15 mouse cellular contexts compared by ENCODE assay signal in the genomic region with DNA sequence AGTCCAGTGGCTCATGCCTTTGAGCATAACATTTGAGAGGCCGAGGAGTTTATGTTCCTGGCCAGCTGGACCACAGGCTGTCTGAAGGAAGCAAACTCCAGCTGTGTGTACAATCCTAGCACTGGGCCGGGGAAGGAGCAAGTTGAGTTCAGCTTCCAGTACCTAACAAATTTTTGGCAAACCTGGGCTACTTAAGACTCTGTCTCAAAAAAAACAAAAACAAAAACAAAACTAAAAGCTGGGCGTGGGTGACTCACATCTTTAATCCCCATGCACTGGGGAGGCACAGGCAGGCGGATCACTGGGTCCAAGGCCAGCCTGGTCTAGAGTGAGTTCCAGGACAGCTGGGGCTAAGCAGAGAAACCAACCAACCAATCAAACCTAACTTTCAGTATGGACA. TPM values are rescaled to one million over a fixed set of nuclear protein-coding genes. Genes with fewer than 3 reads are reported as not detected.
DNase-seq lines count a peak whose midpoint lies in the region; ATAC-seq and TF ChIP-seq lines count a peak whose summit lies in the region.
"Had no signal": no experiment of that assay in that cellular context is flagged by ENCODE, and none has a peak within 500 bp of the region (broad histone marks: within the 10 kb centered on the region; RNA-seq: fewer than 3 reads in every experiment).

No protein-coding gene starts in this region.

- H3K4me3 ChIP-seq in embryonic facial prominence, embryonic 13.5 days: no peak overlapping the region
- no peak overlapping the region for H3K4me3 ChIP-seq in embryonic facial prominence, embryonic 10.5 days
- H3K4me3 ChIP-seq in kidney, embryonic 15.5 days (replicated peaks): no peak overlapping the region
- no peak overlapping the region for H3K4me3 ChIP-seq in heart, postnatal 0 days (ENCODE audit: low read depth, low read length)
- H3K4me3 ChIP-seq: erythroblast, embryonic 14.5 days; liver, embryonic 15.5 days; midbrain, embryonic 15.5 days had no signal

- H3K27me3 ChIP-seq in embryonic facial prominence, embryonic 13.5 days: no peaks in the 10 kb centered on the region
- no peaks in the 10 kb centered on the region for H3K27me3 ChIP-seq in embryonic facial prominence, embryonic 10.5 days (replicated peaks; ENCODE audit: low read depth, poor library complexity, severe bottlenecking)
- no peaks in the 10 kb centered on the region for H3K27me3 ChIP-seq in kidney, embryonic 15.5 days
- no peaks in the 10 kb centered on the region for H3K27me3 ChIP-seq in heart, postnatal 0 days (ENCODE audit: control insufficient read depth, insufficient read depth, low read length)
- H3K27me3 ChIP-seq: liver, embryonic 15.5 days; midbrain, embryonic 15.5 days had no signal

- no peak for TF ChIP-seq EP300 in heart, postnatal 0 days (IDR thresholded peaks at IDR 0.05; ENCODE audit: low read depth)

- TF ChIP-seq CTCF in heart, postnatal 0 days (IDR thresholded peaks at IDR 0.05; ENCODE audit: low read depth): no peak

- no peaks in the 10 kb centered on the region for H3K36me3 ChIP-seq in embryonic facial prominence, embryonic 13.5 days
- H3K36me3 ChIP-seq in embryonic facial prominence, embryonic 10.5 days (replicated peaks): no peaks in the 10 kb centered on the region
- H3K36me3 ChIP-seq in kidney, embryonic 15.5 days: no peaks in the 10 kb centered on the region
- H3K36me3 ChIP-seq in heart, postnatal 0 days (replicated peaks; ENCODE audit: control insufficient read depth, insufficient read depth, low read length): no peaks in the 10 kb centered on the region
- H3K36me3 ChIP-seq: liver, embryonic 15.5 days; midbrain, embryonic 15.5 days had no signal

- peak overlapping the region; percentile 78 for H3K27ac ChIP-seq in embryonic facial prominence, embryonic 13.5 days
- no peak overlapping the region for H3K27ac ChIP-seq in embryonic facial prominence, embryonic 10.5 days (replicated peaks)
- H3K27ac ChIP-seq in kidney, embryonic 15.5 days: peak overlapping the region; percentile 92
- peak overlapping the region; percentile 52 for H3K27ac ChIP-seq in heart, postnatal 0 days (ENCODE audit: low read depth)
- H3K27ac ChIP-seq: liver, embryonic 15.5 days; midbrain, embryonic 15.5 days had no signal

- 75% methylated on average over 4 of the region's 4 CpGs for WGBS in embryonic facial prominence, embryonic 13.5 days
- 80% methylated on average over 4 of the region's 4 CpGs for WGBS in embryonic facial prominence, embryonic 10.5 days
- WGBS in kidney, embryonic 15.5 days: 55% methylated on average over 4 of the region's 4 CpGs
- 74% methylated on average over 4 of the region's 4 CpGs for WGBS in heart, postnatal 0 days

- H3K4me1 ChIP-seq in embryonic facial prominence, embryonic 13.5 days: peaks cover 63% of the 10 kb centered on the region
- peaks cover 73% of the 10 kb centered on the region for H3K4me1 ChIP-seq in embryonic facial prominence, embryonic 10.5 days
- peaks cover 87% of the 10 kb centered on the region for H3K4me1 ChIP-seq in kidney, embryonic 15.5 days
- peaks cover 38% of the 10 kb centered on the region for H3K4me1 ChIP-seq in heart, postnatal 0 days (ENCODE audit: control insufficient read depth, insufficient read depth)
- H3K4me1 ChIP-seq: midbrain, embryonic 15.5 days had no signal

- H3K9me3 ChIP-seq in embryonic facial prominence, embryonic 13.5 days: no peaks in the 10 kb centered on the region
- no peaks in the 10 kb centered on the region for H3K9me3 ChIP-seq in embryonic facial prominence, embryonic 10.5 days
- H3K9me3 ChIP-seq in kidney, embryonic 15.5 days (replicated peaks): no peaks in the 10 kb centered on the region
- H3K9me3 ChIP-seq in heart, postnatal 0 days (replicated peaks; ENCODE audit: control insufficient read depth, low read length): no peaks in the 10 kb centered on the region
- H3K9me3 ChIP-seq: liver, embryonic 15.5 days; midbrain, embryonic 15.5 days had no signal

- ATAC-seq in embryonic facial prominence, embryonic 13.5 days (ENCODE audit: insufficient number of reproducible peaks, insufficient read depth, low FRiP score, low TSS enrichment, low read depth): no peak
- ATAC-seq in kidney, embryonic 15.5 days (replicated peaks; ENCODE audit: low FRiP score): no peak
- ATAC-seq in heart, postnatal 0 days (ENCODE audit: insufficient read depth, low read depth): no peak
- ATAC-seq: midbrain, embryonic 15.5 days had no signal

- no peak overlapping the region; the same call in 1 of the 2 replicates for H3K9ac ChIP-seq in embryonic facial prominence, embryonic 13.5 days
- H3K9ac ChIP-seq in kidney, embryonic 15.5 days: no peak overlapping the region
- H3K9ac ChIP-seq in heart, postnatal 0 days (replicated peaks; ENCODE audit: low read depth, low read length): no peak overlapping the region
- H3K9ac ChIP-seq: liver, embryonic 15.5 days; midbrain, embryonic 15.5 days had no signal

- peak overlapping the region; percentile 41; the same call in 1 of the 2 replicates for H3K4me2 ChIP-seq in embryonic facial prominence, embryonic 13.5 days
- 0 out of 2 replicates have a peak overlapping the region, but pooled peaks have one; percentile 22 for H3K4me2 ChIP-seq in kidney, embryonic 15.5 days
- no peak overlapping the region for H3K4me2 ChIP-seq in heart, postnatal 0 days (ENCODE audit: low read depth, low read length)
- H3K4me2 ChIP-seq: liver, embryonic 15.5 days; midbrain, embryonic 15.5 days had no signal

- DNase-seq in embryonic facial prominence, embryonic 10.5 days (ENCODE audit: low spot score): no peak
- no peak for DNase-seq in kidney, adult 8-10 months
- peak; percentile 41 for DNase-seq in 3T3-L1 (ENCODE audit: low read depth, low spot score)
- no peak for DNase-seq in heart, postnatal 0 days (ENCODE audit: low spot score)
- no peak for DNase-seq in yolk sac, embryonic 10.5 days (ENCODE audit: low spot score)
- no peak for DNase-seq in thymus, postnatal 14 days
- DNase-seq: cerebellum, postnatal 14 days; gastrocnemius, postnatal 36 days; kidney, adult 11 months; thymus, postnatal 36 days had no signal

RNA-seq across cellular contexts. Expression of gene Sema4c, which starts 10.6 kb away (rescaled TPM):
- polyA plus RNA-seq in embryonic facial prominence, embryonic 13.5 days (2015; fragmentation: Nextera tagmentation; extraction: Ambion mirVana): 22.5 and 24.2 TPM in 2 replicates
- 24.9 and 25.9 TPM in 2 replicates for polyA plus RNA-seq in embryonic facial prominence, embryonic 10.5 days (2016; fragmentation: Nextera tagmentation; extraction: Ambion mirVana)
- polyA plus RNA-seq in kidney, embryonic 15.5 days (2015; fragmentation: Nextera tagmentation; extraction: Ambion mirVana): 19.3 and 23.3 TPM in 2 replicates
- total RNA-seq in heart, postnatal 0 days (2014; rRNA removed; ENCODE audit: low replicate concordance): 11.9 and 13.2 TPM in 2 replicates
- 5.7 and 6.1 TPM in 2 replicates for polyA plus RNA-seq in heart, postnatal 0 days (2015; fragmentation: Nextera tagmentation; extraction: Ambion mirVana)

RNA-seq across cellular contexts. Expression of gene Ankrd39, which starts 21.5 kb away (rescaled TPM):
- 27.3 and 28.6 TPM in 2 replicates for polyA plus RNA-seq in embryonic facial prominence, embryonic 13.5 days (2015; fragmentation: Nextera tagmentation; extraction: Ambion mirVana)
- 18.9 and 20.3 TPM in 2 replicates for polyA plus RNA-seq in embryonic facial prominence, embryonic 10.5 days (2016; fragmentation: Nextera tagmentation; extraction: Ambion mirVana)
- polyA plus RNA-seq in kidney, embryonic 15.5 days (2015; fragmentation: Nextera tagmentation; extraction: Ambion mirVana): 26.2 and 26.3 TPM in 2 replicates
- total RNA-seq in heart, postnatal 0 days (2014; rRNA removed; ENCODE audit: low replicate concordance): 32.7 and 34.9 TPM in 2 replicates
- polyA plus RNA-seq in heart, postnatal 0 days (2015; fragmentation: Nextera tagmentation; extraction: Ambion mirVana): 26.6 and 29.0 TPM in 2 replicates

RNA-seq across cellular contexts. Expression of gene Gm42417, which starts 29.5 kb away (rescaled TPM):
- polyA plus RNA-seq in embryonic facial prominence, embryonic 13.5 days (2015; fragmentation: Nextera tagmentation; extraction: Ambion mirVana): not detected in 2 replicates
- polyA plus RNA-seq in embryonic facial prominence, embryonic 10.5 days (2016; fragmentation: Nextera tagmentation; extraction: Ambion mirVana): 0.54 TPM in 1 of 2 replicates, not detected in the other
- polyA plus RNA-seq in kidney, embryonic 15.5 days (2015; fragmentation: Nextera tagmentation; extraction: Ambion mirVana): 0.32 and 0.75 TPM in 2 replicates
- total RNA-seq in heart, postnatal 0 days (2014; rRNA removed; ENCODE audit: low replicate concordance): not detected in 2 replicates
- polyA plus RNA-seq in heart, postnatal 0 days (2015; fragmentation: Nextera tagmentation; extraction: Ambion mirVana): 1.2 TPM in 1 of 2 replicates, not detected in the other
- polyA plus RNA-seq: erythroblast, embryonic 14.5 days; liver, embryonic 15.5 days had no signal

RNA-seq across cellular contexts. Expression of gene Ankrd23, which starts 32.1 kb away (rescaled TPM):
- polyA plus RNA-seq in embryonic facial prominence, embryonic 13.5 days (2015; fragmentation: Nextera tagmentation; extraction: Ambion mirVana): 23.7 and 24.1 TPM in 2 replicates
- polyA plus RNA-seq in embryonic facial prominence, embryonic 10.5 days (2016; fragmentation: Nextera tagmentation; extraction: Ambion mirVana): 15.5 and 16.6 TPM in 2 replicates
- 21.8 and 22.1 TPM in 2 replicates for polyA plus RNA-seq in kidney, embryonic 15.5 days (2015; fragmentation: Nextera tagmentation; extraction: Ambion mirVana)
- 62.2 and 93.8 TPM in 2 replicates for total RNA-seq in heart, postnatal 0 days (2014; rRNA removed; ENCODE audit: low replicate concordance)
- polyA plus RNA-seq in heart, postnatal 0 days (2015; fragmentation: Nextera tagmentation; extraction: Ambion mirVana): 26.7 and 34.2 TPM in 2 replicates

RNA-seq across cellular contexts. Expression of gene Cnnm3, which starts 57.1 kb away (rescaled TPM):
- polyA plus RNA-seq in embryonic facial prominence, embryonic 13.5 days (2015; fragmentation: Nextera tagmentation; extraction: Ambion mirVana): 3.4 and 3.8 TPM in 2 replicates
- polyA plus RNA-seq in embryonic facial prominence, embryonic 10.5 days (2016; fragmentation: Nextera tagmentation; extraction: Ambion mirVana): 3.5 and 3.6 TPM in 2 replicates
- polyA plus RNA-seq in kidney, embryonic 15.5 days (2015; fragmentation: Nextera tagmentation; extraction: Ambion mirVana): 3.7 and 4.0 TPM in 2 replicates
- 10.2 and 21.4 TPM in 2 replicates for total RNA-seq in heart, postnatal 0 days (2014; rRNA removed; ENCODE audit: low replicate concordance)
- 2.0 and 2.2 TPM in 2 replicates for polyA plus RNA-seq in heart, postnatal 0 days (2015; fragmentation: Nextera tagmentation; extraction: Ambion mirVana)
